Mouse (Mus musculus) myocyte (in vitro differentiated cells): ENCODE measurements at regions not wholly inside any gene's neighbourhood (a gene's known extent, or its start where the extent isn't known, plus 50 kb on each side); places are given as distances from the start of the nearest gene placed in this dataset.

Source experiments
- CEBPB ChIP-seq: IDR thresholded peaks from 2 replicates; pipeline ENCODE4 v1.6.1; 2011; ENCODE audit warnings: mild to moderate bottlenecking, moderate library complexity; ENCODE audit not compliant: poor library complexity, insufficient read depth, severe bottlenecking
- MAX ChIP-seq: IDR thresholded peaks from one replicate; pipeline ENCODE4 v1.6.1; 2011; ENCODE audit warnings: low read depth, mild to moderate bottlenecking, control low read depth
- MYOD1 ChIP-seq, 3 experiments: IDR thresholded peaks; one replicate each; pipeline ENCODE4 v1.6.1; 2011; ENCODE audit warnings: control low read depth in 2 of 3, low read depth in 2 of 3, mild to moderate bottlenecking in 2 of 3, moderate library complexity in 1 of 3; ENCODE audit not compliant: insufficient read length in 2 of 3, control insufficient read depth in 1 of 3

GRCm38 (mm10) chr3:143786889-143787288, 418.1 kb downstream of the Lmo4 start:
- no peak for TF ChIP-seq MAX
- no peak for TF ChIP-seq MYOD1 (IDR thresholded peaks at IDR 0.05; ENCODE audit: control insufficient read depth in 1 of 3, insufficient read length in 2 of 3, low read depth in 2 of 3)
- no peak for TF ChIP-seq CEBPB
